Mouse (Mus musculus): Measurements from ENCODE around the gene Umodl1. TPM values are rescaled to one million over a fixed set of nuclear protein-coding genes. Genes with fewer than 3 reads are reported as not detected.

Umodl1 gene
- not detected in 2 replicates for polyA plus RNA-seq (2012; rRNA removed; ENCODE audit: low replicate concordance)

DNA sequence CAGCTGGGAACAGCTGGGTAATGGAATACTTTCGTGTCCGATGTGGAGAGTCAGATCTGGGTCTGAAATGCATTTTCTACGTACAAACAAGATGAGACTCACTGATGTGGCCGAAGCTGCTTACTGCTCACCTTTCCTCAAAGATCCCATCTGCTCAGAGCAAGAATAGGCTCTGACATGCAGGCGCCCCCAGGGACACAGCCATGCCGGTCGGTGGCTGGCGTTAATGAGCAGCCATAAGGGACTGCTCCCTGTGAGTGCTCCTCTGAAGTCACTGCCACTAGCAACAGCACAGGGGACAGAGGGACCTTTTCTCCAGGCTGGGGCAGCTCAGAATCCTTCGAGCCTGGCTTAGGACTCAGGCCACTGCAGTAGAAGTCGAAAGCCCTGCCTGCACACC is at the start of gene Umodl1:
Gene Umodl1, plus strand, starts transcription at position 301 of the 400 bp plus-strand sequence.

DNA sequence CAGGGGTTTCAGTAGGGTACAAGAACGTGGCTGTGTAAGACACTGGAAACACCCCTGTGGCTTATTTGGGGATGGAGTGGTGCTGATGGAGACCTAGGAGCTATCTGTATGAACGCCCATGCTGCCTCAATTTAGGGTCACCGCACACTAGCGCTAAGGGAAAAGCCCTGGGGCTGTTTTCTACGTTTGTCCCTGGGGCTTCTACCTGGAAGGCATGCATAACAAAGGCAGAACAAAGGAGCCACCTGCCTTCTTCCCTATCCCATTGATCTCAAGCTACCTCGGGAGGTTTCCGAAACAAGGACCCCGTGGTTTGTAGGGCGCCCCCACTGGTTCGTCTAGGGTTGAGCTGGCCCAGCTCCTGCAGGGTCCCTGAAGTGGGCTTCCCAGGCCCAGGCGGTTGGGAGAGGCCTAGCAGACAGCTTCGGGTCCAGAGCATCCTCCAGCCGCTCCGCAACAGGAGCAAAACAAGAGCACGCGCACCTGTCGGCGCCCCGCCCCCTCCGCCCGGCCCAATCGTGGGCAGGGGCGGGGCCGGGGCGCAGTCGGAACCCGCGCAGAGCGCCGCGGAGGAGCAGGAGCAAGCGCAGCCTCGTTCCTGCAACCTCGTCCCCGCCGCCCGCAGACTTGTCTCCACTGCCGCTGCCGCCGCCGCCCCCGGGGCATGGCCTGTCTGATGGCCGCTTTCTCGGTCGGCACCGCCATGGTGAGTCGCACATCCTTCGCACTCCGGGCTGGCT is 102.9 kb downstream of the Umodl1 start, which contains the start of gene Abcg1:
Gene Abcg1, plus strand, starts transcription at position 525 of the 740 bp plus-strand sequence.

Other genes starting within 250 kb of the Umodl1 start
- gene Glp1r, start 52.8 kb upstream of the Umodl1 start, polyA plus RNA-seq (2012; rRNA removed; ENCODE audit: low replicate concordance): 0.56 and 32.9 TPM in 2 replicates
- 1.4 and 2.7 TPM in 2 replicates for gene Abcg1, start 103.0 kb downstream of the Umodl1 start, polyA plus RNA-seq (2012; rRNA removed; ENCODE audit: low replicate concordance)
- 3,573 and 10,948 TPM in 2 replicates for gene Tff3, start 175.0 kb downstream of the Umodl1 start, polyA plus RNA-seq (2012; rRNA removed; ENCODE audit: low replicate concordance)
- gene Tff2, start 189.6 kb downstream of the Umodl1 start, polyA plus RNA-seq (2012; rRNA removed; ENCODE audit: low replicate concordance): 27.7 and 11,409 TPM in 2 replicates
- gene Tff1, start 210.6 kb downstream of the Umodl1 start, polyA plus RNA-seq (2012; rRNA removed; ENCODE audit: low replicate concordance): 8.8 and 1,755 TPM in 2 replicates
- 0.34 TPM in 1 of 2 replicates, not detected in the other for gene Tmprss3, start 244.3 kb downstream of the Umodl1 start, polyA plus RNA-seq (2012; rRNA removed; ENCODE audit: low replicate concordance)